Mouse (Mus musculus) kidney, embryonic 15.5 days (tissue): ENCODE results near the gene Gm12830. TPM values are rescaled to one million over a fixed set of nuclear protein-coding genes. Genes with fewer than 3 reads are reported as not detected.

Experiments used
- ATAC-seq: fragments of 200-750 bp; cut with Nextera tagmentation; replicated peaks from 2 replicates; pipeline ENCODE4 v1.8.0; 2017; ENCODE audit warnings: moderate TSS enrichment; ENCODE audit not compliant: low FRiP score
- H3K27ac ChIP-seq: fragments of 300-500 bp; sonication (generic); 2 replicates; pipeline ENCODE4 v1.5.1; 2015; ENCODE audit warnings: mild to moderate bottlenecking, inconsistent platforms
- H3K27me3 ChIP-seq: fragments of 300-500 bp; sonication (generic); 2 replicates; pipeline ENCODE4 v1.6.1; 2015; ENCODE audit warnings: inconsistent platforms
- H3K36me3 ChIP-seq: fragments of 300-500 bp; sonication (generic); 2 replicates; pipeline ENCODE4 v1.6.1; 2015; ENCODE audit warnings: inconsistent platforms
- H3K4me1 ChIP-seq: fragments of 300-500 bp; sonication (generic); 2 replicates; pipeline ENCODE4 v1.6.1; 2015; ENCODE audit warnings: inconsistent platforms
- H3K4me2 ChIP-seq: fragments of 300-500 bp; sonication (generic); 2 replicates; pipeline ENCODE4 v1.6.1; 2015; ENCODE audit warnings: moderate library complexity, mild to moderate bottlenecking, inconsistent platforms
- H3K4me3 ChIP-seq: fragments of 300-500 bp; sonication (generic); replicated peaks from 2 replicates; pipeline ENCODE4 v1.5.1; 2015; ENCODE audit warnings: mild to moderate bottlenecking, inconsistent platforms
- H3K9ac ChIP-seq: fragments of 300-500 bp; sonication (generic); 2 replicates; pipeline ENCODE4 v1.6.1; 2015; ENCODE audit warnings: mild to moderate bottlenecking, inconsistent platforms
- H3K9me3 ChIP-seq: fragments of 300-500 bp; sonication (generic); replicated peaks from 2 replicates; pipeline ENCODE4 v1.6.1; 2016; ENCODE audit warnings: inconsistent platforms
- WGBS: fragments of 180-500 bp; shearing (Covaris S2); methylation state at CpG from one replicate; pipeline ENCODE4 v1.1.7; 2015; ENCODE audit warnings: mixed read lengths; 5-methylcytosine and 5-hydroxymethylcytosine counted together
- polyA plus RNA-seq: library from polyadenylated mRNA; unstranded; fragments of >200 nt; fragmentation: Nextera tagmentation; extraction: Ambion mirVana; gene quantifications from 2 replicates; pipeline ENCODE4 v1.2.1, GENCODE M21; 2015

Gm12830 gene
- polyA plus RNA-seq, 1 experiment from 2014 or later, result 0.09 TPM

DNA sequence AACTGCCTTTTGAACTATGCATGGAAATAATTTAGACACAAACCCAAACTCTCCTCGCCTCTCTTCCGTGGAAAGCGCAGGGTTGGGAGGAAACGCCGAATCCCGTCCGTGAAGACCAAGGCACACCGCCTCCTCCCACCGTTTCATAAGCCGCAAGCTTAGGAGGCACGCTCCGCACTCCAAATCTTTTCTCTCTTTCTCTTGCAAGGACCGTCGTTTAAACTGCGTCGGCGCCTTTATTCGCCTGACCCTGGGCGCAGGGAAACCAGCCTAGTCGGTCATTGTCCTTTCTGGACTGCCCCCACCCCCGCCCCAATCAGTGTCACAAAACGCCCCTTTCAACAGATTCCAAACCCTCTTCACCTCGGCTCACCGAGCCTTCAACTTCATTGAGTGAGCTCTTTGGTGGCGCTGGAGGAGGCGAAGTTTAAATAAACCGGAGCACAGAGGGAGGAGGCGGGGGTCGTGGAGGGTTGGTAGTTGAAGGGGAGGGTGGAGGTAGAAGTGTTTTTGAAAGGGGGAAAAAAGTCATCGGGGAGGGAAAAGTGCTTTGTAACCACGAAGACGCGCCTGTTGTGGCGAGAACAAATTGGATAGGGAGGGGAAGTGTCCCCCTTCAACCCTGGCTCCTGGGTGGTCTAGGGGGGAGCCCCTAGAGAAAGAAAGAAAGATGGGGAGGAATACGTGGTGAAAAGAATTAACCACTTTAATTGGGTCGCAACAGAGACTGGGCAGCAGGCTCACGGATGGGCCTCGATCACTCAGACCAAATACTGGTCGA lies 81.3 kb downstream of the Gm12830 start:
- H3K4me1 ChIP-seq, result peaks cover 45% of the 10 kb centered on the region
- H3K27me3 ChIP-seq, result peaks cover 97% of the 10 kb centered on the region
- no peak for ATAC-seq
- H3K9me3 ChIP-seq, result no peaks in the 10 kb centered on the region
- WGBS, result 5% methylated on average over 39 of the region's 39 CpGs
- H3K4me2 ChIP-seq, result peak overlapping the region; percentile 88
- no peaks in the 10 kb centered on the region for H3K36me3 ChIP-seq
- peak overlapping the region; percentile 49 for H3K4me3 ChIP-seq
- H3K27ac ChIP-seq, result peak overlapping the region; percentile 66
- H3K9ac ChIP-seq, result peak overlapping the region; percentile 42; the same call in 1 of the 2 replicates

DNA sequence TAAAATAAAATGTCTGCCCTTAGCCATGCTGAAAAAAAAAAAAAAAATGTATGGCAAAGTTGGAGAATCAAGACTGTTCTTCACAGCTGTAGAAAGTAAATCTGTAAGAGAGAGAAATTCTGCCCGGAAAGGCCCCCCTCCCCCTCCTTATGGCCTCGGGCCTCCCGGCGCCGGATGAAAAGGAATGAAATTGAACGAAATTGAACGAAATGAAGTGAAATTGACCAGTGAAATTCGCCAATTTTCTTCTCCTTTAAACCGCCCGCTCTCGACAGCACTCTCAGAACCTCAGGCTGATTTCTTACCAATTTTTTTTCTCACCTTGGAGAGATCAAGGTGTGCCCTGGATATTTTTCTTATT lies 81.9 kb downstream of the Gm12830 start:
- H3K9me3 ChIP-seq, result no peaks in the 10 kb centered on the region
- ATAC-seq, result no peak
- H3K9ac ChIP-seq, result no peak overlapping the region
- peaks cover 50% of the 10 kb centered on the region for H3K4me1 ChIP-seq
- peak overlapping the region; percentile 66 for H3K27ac ChIP-seq
- H3K4me2 ChIP-seq, result peak overlapping the region; percentile 88
- H3K36me3 ChIP-seq, result no peaks in the 10 kb centered on the region
- H3K27me3 ChIP-seq, result peaks cover 97% of the 10 kb centered on the region
- H3K4me3 ChIP-seq, result peak overlapping the region; percentile 49
- 19% methylated on average over 11 of the region's 11 CpGs for WGBS

DNA sequence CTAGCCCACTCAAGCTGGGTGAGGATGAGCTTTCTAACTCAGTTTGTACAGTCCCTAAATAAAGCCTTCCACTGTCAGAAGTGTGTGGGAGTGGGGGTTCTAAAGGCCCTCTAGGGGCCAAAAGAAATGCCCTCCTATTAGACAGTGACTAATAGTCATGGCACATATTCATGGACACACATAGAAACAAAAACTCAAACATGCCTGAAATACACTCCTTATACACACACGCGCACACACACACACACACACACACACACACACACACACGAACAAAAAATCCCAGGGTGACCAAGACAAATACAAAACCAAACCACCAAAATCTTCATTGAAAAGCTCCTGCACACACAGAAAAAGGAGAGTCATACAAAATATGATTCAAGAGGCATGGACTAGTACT lies 84.0 kb downstream of the Gm12830 start:
- peak overlapping the region; percentile 88 for H3K4me2 ChIP-seq
- no peak for ATAC-seq
- no peaks in the 10 kb centered on the region for H3K36me3 ChIP-seq
- peak overlapping the region; percentile 29; the same call in 1 of the 2 replicates for H3K9ac ChIP-seq
- peaks cover 87% of the 10 kb centered on the region for H3K27me3 ChIP-seq
- 50% methylated on average over 3 of the region's 3 CpGs for WGBS
- no peaks in the 10 kb centered on the region for H3K9me3 ChIP-seq
- peaks cover 69% of the 10 kb centered on the region for H3K4me1 ChIP-seq
- H3K27ac ChIP-seq, result peak overlapping the region; percentile 32; the same call in 1 of the 2 replicates
- H3K4me3 ChIP-seq, result peak overlapping the region; percentile 62

Other genes with a start within 250 kb of the Gm12830 start
- gene Foxd2, start 87.2 kb downstream of the Gm12830 start, polyA plus RNA-seq, result 5.2 and 5.5 TPM in 2 replicates
- gene Foxe3, start 104.3 kb downstream of the Gm12830 start, polyA plus RNA-seq, result not detected in 2 replicates
- gene Cmpk1, start 165.5 kb downstream of the Gm12830 start, polyA plus RNA-seq, result 91.9 and 101 TPM in 2 replicates
- 12.5 and 13.1 TPM in 2 replicates for gene Stil, start 178.4 kb downstream of the Gm12830 start, polyA plus RNA-seq
- 1.1 and 1.4 TPM in 2 replicates for gene Tal1, start 234.7 kb downstream of the Gm12830 start, polyA plus RNA-seq